Mouse (Mus musculus): ENCODE results near the gene Abcc2. TPM values are rescaled to one million over a fixed set of nuclear protein-coding genes. Genes with fewer than 3 reads are reported as not detected.

Gene Abcc2
- total and polyA plus RNA-seq, 2 experiments from 2014 or later: not detected

DNA sequence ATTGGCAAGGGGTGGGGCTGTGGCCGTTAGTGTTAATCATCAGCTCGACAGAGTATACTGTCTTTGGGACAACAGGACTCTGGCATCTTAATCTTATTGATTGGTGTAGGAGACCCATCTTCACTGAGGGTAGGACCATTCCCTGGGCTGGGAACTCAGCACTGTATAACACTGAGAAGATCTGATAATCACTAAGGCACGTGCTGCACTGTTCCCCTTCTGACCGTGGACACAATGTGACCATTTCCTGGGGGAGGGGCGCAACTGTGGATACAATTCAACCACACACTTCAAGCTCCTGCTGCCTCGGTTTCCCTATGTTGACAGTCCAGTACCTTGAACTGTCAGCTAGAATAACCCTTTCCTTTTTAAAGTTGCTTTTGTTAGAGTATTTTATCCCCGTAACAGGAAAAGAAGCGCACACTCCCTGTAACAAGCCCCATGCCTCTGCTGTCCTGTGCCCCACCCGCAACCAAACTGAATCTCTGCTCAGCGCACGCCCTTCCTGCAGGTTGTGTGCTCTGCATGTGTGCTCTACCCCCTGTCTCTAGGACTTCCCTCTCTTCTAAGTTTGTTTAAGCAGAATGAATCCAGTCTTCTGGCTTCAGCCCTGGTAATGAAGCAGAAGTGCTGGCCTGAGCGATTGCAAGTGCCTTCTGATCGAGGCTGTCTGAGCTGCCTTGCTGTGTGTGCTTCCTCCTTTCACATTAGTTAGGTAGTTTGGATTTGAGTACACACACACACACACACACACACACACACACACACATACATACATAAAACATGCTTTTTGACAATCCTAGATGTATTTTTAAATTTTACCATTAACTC, 102.9 kb downstream of the Abcc2 start:
- H3K27ac ChIP-seq (ENCODE audit: low read depth): no peak overlapping the region
- H3K4me3 ChIP-seq (ENCODE audit: low read depth, low read length): no peak overlapping the region
- DNase-seq (ENCODE audit: low spot score) (no peak), ATAC-seq (ENCODE audit: insufficient read depth, low read depth) (no peak)
- H3K4me2 ChIP-seq (ENCODE audit: low read depth, low read length): no peak overlapping the region
- H3K27me3 ChIP-seq (ENCODE audit: control insufficient read depth, insufficient read depth, low read length): no peaks in the 10 kb centered on the region
- WGBS: 62% methylated on average over 13 of the region's 13 CpGs
- peaks cover 2% of the 10 kb centered on the region; the same call in 1 of the 2 replicates for H3K4me1 ChIP-seq (ENCODE audit: control insufficient read depth, insufficient read depth)
- no peak overlapping the region for H3K9ac ChIP-seq (replicated peaks; ENCODE audit: low read depth, low read length)
- H3K36me3 ChIP-seq (replicated peaks; ENCODE audit: control insufficient read depth, insufficient read depth, low read length): no peaks in the 10 kb centered on the region
- TF ChIP-seq EP300 (IDR thresholded peaks at IDR 0.05; ENCODE audit: low read depth): no peak
- no peak for TF ChIP-seq CTCF (IDR thresholded peaks at IDR 0.05; ENCODE audit: low read depth)
- no peaks in the 10 kb centered on the region for H3K9me3 ChIP-seq (replicated peaks; ENCODE audit: control insufficient read depth, low read length)

DNA sequence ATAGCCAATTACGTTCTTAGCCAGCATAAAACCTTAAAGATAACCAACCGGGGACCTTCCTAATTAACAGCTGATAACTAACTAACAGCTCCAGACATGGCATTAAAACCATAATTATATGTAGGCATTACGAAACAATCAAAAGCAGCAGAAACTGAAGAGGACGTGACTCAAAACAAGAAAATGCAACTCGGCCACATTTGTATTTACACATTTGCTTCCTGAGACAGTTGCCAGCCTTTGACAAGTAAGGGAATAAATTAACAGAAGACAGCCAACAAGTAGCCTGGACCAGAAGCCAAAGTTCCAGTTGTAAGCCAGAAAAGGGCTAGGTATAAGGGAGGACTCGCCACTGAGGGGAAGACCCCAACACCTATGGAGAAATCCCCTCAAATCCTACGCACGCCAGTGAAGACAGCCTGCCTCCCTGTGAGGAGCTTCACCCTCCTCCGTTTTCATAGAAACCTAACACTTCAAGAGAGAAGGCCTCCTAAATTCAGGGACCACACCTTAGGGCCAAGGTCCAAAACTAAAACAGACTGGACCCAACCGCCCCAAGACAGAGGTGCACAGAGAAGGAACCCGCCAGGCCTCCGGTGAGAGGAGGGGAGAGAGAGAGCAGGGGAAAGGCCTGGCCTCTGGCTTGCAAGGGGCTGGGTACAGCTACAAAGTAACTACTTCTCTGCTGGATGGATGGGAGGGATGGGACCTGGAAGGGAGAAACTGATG, 104.5 kb downstream of the Abcc2 start:
- Histone ChIP-seq H3K9me3 (replicated peaks; ENCODE audit: control insufficient read depth, low read length) (no peaks in the 10 kb centered on the region), H3K4me2 (ENCODE audit: low read depth, low read length) (no peak overlapping the region), H3K4me1 (ENCODE audit: control insufficient read depth, insufficient read depth) (no peaks in the 10 kb centered on the region), H3K4me3 (ENCODE audit: low read depth, low read length) (no peak overlapping the region), H3K27ac (ENCODE audit: low read depth) (no peak overlapping the region), H3K27me3 (ENCODE audit: control insufficient read depth, insufficient read depth, low read length) (no peaks in the 10 kb centered on the region), H3K36me3 (replicated peaks; ENCODE audit: control insufficient read depth, insufficient read depth, low read length) (0 out of 2 replicates have a peak, but pooled peaks cover 4% of the 10 kb centered on the region), H3K9ac (replicated peaks; ENCODE audit: low read depth, low read length) (no peak overlapping the region)
- ATAC-seq (ENCODE audit: insufficient read depth, low read depth) (no peak), DNase-seq (ENCODE audit: low spot score) (no peak)
- 83% methylated on average over 12 of the region's 12 CpGs for WGBS
- TF ChIP-seq CTCF (IDR thresholded peaks at IDR 0.05; ENCODE audit: low read depth) (no peak), EP300 (IDR thresholded peaks at IDR 0.05; ENCODE audit: low read depth) (no peak)

DNA sequence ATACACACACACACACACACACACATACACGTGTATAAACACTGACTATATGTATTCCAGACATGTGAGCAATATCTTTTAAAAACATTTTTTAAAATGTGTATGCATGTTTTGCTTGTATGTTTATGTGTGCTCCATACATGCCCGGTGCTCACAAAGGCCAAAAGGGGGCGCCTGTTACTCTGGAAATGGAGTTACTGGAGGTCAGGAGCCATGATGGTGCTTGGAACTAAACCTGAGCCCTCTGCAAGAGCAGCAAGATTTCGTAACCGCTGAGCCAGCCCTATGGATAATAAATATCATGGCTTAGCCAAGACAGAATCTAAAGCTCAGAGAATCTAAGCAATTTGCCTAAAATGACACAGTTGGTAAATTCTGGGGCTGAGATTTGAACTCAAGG, 105.2 kb downstream of the Abcc2 start:
- ATAC-seq (ENCODE audit: insufficient read depth, low read depth) (no peak), DNase-seq (ENCODE audit: low spot score) (no peak)
- Histone ChIP-seq H3K9ac (replicated peaks; ENCODE audit: low read depth, low read length) (no peak overlapping the region), H3K36me3 (replicated peaks; ENCODE audit: control insufficient read depth, insufficient read depth, low read length) (0 out of 2 replicates have a peak, but pooled peaks cover 4% of the 10 kb centered on the region), H3K9me3 (replicated peaks; ENCODE audit: control insufficient read depth, low read length) (no peaks in the 10 kb centered on the region), H3K27ac (ENCODE audit: low read depth) (no peak overlapping the region), H3K4me2 (ENCODE audit: low read depth, low read length) (no peak overlapping the region), H3K4me1 (ENCODE audit: control insufficient read depth, insufficient read depth) (no peaks in the 10 kb centered on the region), H3K4me3 (ENCODE audit: low read depth, low read length) (no peak overlapping the region), H3K27me3 (ENCODE audit: control insufficient read depth, insufficient read depth, low read length) (no peaks in the 10 kb centered on the region)
- TF ChIP-seq EP300 (IDR thresholded peaks at IDR 0.05; ENCODE audit: low read depth) (no peak), CTCF (IDR thresholded peaks at IDR 0.05; ENCODE audit: low read depth) (no peak)
- WGBS: 84% methylated on average over 5 of the region's 5 CpGs

DNA sequence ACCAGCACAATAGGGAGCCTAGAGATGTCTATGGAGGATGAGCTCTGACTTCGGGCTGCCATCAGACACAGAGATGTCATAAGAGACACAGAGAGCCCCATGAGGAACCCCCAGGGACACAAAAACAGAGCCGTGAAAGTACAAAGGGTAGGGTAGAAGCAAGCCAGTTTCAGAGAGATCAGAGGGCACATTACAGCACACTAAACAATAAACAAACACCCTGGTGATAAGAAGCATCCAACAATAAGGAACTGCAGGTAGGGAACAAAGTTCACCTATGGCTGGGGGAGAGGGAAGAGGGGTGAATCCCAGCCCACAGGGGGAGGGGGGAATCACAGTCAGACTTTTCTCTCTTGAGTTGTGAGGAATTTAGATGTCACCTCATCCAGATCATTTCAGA, 105.7 kb downstream of the Abcc2 start:
- Histone ChIP-seq H3K27ac (ENCODE audit: low read depth) (no peak overlapping the region), H3K9me3 (replicated peaks; ENCODE audit: control insufficient read depth, low read length) (no peaks in the 10 kb centered on the region), H3K9ac (replicated peaks; ENCODE audit: low read depth, low read length) (no peak overlapping the region), H3K4me3 (ENCODE audit: low read depth, low read length) (no peak overlapping the region), H3K27me3 (ENCODE audit: control insufficient read depth, insufficient read depth, low read length) (no peaks in the 10 kb centered on the region), H3K36me3 (replicated peaks; ENCODE audit: control insufficient read depth, insufficient read depth, low read length) (0 out of 2 replicates have a peak, but pooled peaks cover 4% of the 10 kb centered on the region), H3K4me2 (ENCODE audit: low read depth, low read length) (no peak overlapping the region), H3K4me1 (ENCODE audit: control insufficient read depth, insufficient read depth) (no peaks in the 10 kb centered on the region)
- WGBS: 76% methylated on average over 2 of the region's 2 CpGs
- no peak for TF ChIP-seq EP300 (IDR thresholded peaks at IDR 0.05; ENCODE audit: low read depth)
- no peak for TF ChIP-seq CTCF (IDR thresholded peaks at IDR 0.05; ENCODE audit: low read depth)
- no peak for ATAC-seq (ENCODE audit: insufficient read depth, low read depth)
- DNase-seq (ENCODE audit: low spot score): no peak

Other genes starting within 250 kb of the Abcc2 start
- 0.15 TPM in 1 of 2 replicates, not detected in the other for gene Nkx2-3, start 169.9 kb upstream of the Abcc2 start, total RNA-seq (2014; rRNA removed; ENCODE audit: low replicate concordance)
- gene Nkx2-3, start 169.9 kb upstream of the Abcc2 start, polyA plus RNA-seq (2015; fragmentation: Nextera tagmentation; extraction: Ambion mirVana): not detected in 2 replicates
- 19.8 and 26.7 TPM in 2 replicates for gene Slc25a28, start 107.3 kb upstream of the Abcc2 start, total RNA-seq (2014; rRNA removed; ENCODE audit: low replicate concordance)
- 8.6 and 8.9 TPM in 2 replicates for gene Slc25a28, start 107.3 kb upstream of the Abcc2 start, polyA plus RNA-seq (2015; fragmentation: Nextera tagmentation; extraction: Ambion mirVana)
- gene Entpd7, start 92.5 kb upstream of the Abcc2 start, total RNA-seq (2014; rRNA removed; ENCODE audit: low replicate concordance): 0.70 and 2.1 TPM in 2 replicates
- gene Entpd7, start 92.5 kb upstream of the Abcc2 start, polyA plus RNA-seq (2015; fragmentation: Nextera tagmentation; extraction: Ambion mirVana): 2.9 and 3.2 TPM in 2 replicates
- 1.1 and 14.7 TPM in 2 replicates for gene Cutc, start 29.2 kb upstream of the Abcc2 start, total RNA-seq (2014; rRNA removed; ENCODE audit: low replicate concordance)
- gene Cutc, start 29.2 kb upstream of the Abcc2 start, polyA plus RNA-seq (2015; fragmentation: Nextera tagmentation; extraction: Ambion mirVana): 15.1 and 15.8 TPM in 2 replicates
- 29.5 and 31.0 TPM in 2 replicates for gene Cox15, start 29.2 kb upstream of the Abcc2 start, total RNA-seq (2014; rRNA removed; ENCODE audit: low replicate concordance)
- gene Cox15, start 29.2 kb upstream of the Abcc2 start, polyA plus RNA-seq (2015; fragmentation: Nextera tagmentation; extraction: Ambion mirVana): 9.4 and 9.8 TPM in 2 replicates
- gene Dnmbp, start 158.0 kb downstream of the Abcc2 start, total RNA-seq (2014; rRNA removed; ENCODE audit: low replicate concordance): 12.3 and 12.4 TPM in 2 replicates
- 5.8 and 6.0 TPM in 2 replicates for gene Dnmbp, start 158.0 kb downstream of the Abcc2 start, polyA plus RNA-seq (2015; fragmentation: Nextera tagmentation; extraction: Ambion mirVana)
- gene Cpn1, start 204.4 kb downstream of the Abcc2 start, total RNA-seq (2014; rRNA removed; ENCODE audit: low replicate concordance): not detected in 2 replicates
- gene Cpn1, start 204.4 kb downstream of the Abcc2 start, polyA plus RNA-seq (2015; fragmentation: Nextera tagmentation; extraction: Ambion mirVana): 0.12 and 0.15 TPM in 2 replicates
- gene Cyp2c23, start 247.0 kb downstream of the Abcc2 start, total RNA-seq (2014; rRNA removed; ENCODE audit: low replicate concordance): not detected in 2 replicates
- not detected in 2 replicates for gene Cyp2c23, start 247.0 kb downstream of the Abcc2 start, polyA plus RNA-seq (2015; fragmentation: Nextera tagmentation; extraction: Ambion mirVana)

All from heart, postnatal 0 days (tissue).